Mouse (Mus musculus) limb, embryonic 11.5 days (tissue): ENCODE results near the gene Sult6b1. TPM values are rescaled to one million over a fixed set of nuclear protein-coding genes. Genes with fewer than 3 reads are reported as not detected.

Experiments used
- ATAC-seq: fragments of 200-750 bp; cut with Nextera tagmentation; 2 replicates; pipeline ENCODE4 v1.8.0; 2017; ENCODE audit warnings: low read depth; ENCODE audit not compliant: insufficient number of reproducible peaks, low FRiP score, low TSS enrichment
- DNase-seq: peaks from one replicate; pipeline ENCODE4 v3.0.0-alpha.2; 2015; ENCODE audit warnings: low spot score
- H3K27ac ChIP-seq: fragments of 300-500 bp; sonication (generic); replicated peaks from 2 replicates; pipeline ENCODE4 v1.5.1; 2014; ENCODE audit warnings: low read depth, mild to moderate bottlenecking, low read length
- H3K27me3 ChIP-seq: fragments of 300-500 bp; sonication (generic); 2 replicates; pipeline ENCODE4 v1.6.1; 2014; ENCODE audit warnings: mild to moderate bottlenecking, low read length, mixed read lengths; ENCODE audit not compliant: control insufficient read depth, insufficient read depth
- H3K36me3 ChIP-seq: fragments of 300-500 bp; sonication (generic); 2 replicates; pipeline ENCODE4 v1.6.1; 2014; ENCODE audit warnings: mild to moderate bottlenecking, low read length, moderate library complexity, mixed read lengths; ENCODE audit not compliant: control insufficient read depth, insufficient read depth
- H3K4me1 ChIP-seq: fragments of 300-500 bp; sonication (generic); 2 replicates; pipeline ENCODE4 v1.6.1; 2014; ENCODE audit warnings: low read length, mixed read lengths; ENCODE audit not compliant: control insufficient read depth, insufficient read depth
- H3K4me2 ChIP-seq: fragments of 300-500 bp; sonication (generic); 2 replicates; pipeline ENCODE4 v1.6.1; 2014; ENCODE audit warnings: low read depth, mild to moderate bottlenecking, moderate library complexity; ENCODE audit not compliant: severe bottlenecking
- H3K4me3 ChIP-seq: fragments of 300-500 bp; sonication (generic); 2 replicates; pipeline ENCODE4 v1.5.1; 2014; ENCODE audit warnings: low read depth, low read length
- H3K9ac ChIP-seq: fragments of 300-500 bp; sonication (generic); 2 replicates; pipeline ENCODE4 v1.6.1; 2014; ENCODE audit warnings: mild to moderate bottlenecking, low read length
- H3K9me3 ChIP-seq: fragments of 300-500 bp; sonication (generic); 2 replicates; pipeline ENCODE4 v1.6.1; 2016; ENCODE audit warnings: low read length; ENCODE audit not compliant: control insufficient read depth
- WGBS: fragments of 180-500 bp; shearing (Covaris S2); extraction: QIAGEN DNeasy Blood & Tissue Kit; methylation state at CpG from one replicate; pipeline ENCODE4 v1.1.7; 2014; 5-methylcytosine and 5-hydroxymethylcytosine counted together
- polyA plus RNA-seq: library from polyadenylated mRNA; unstranded; fragments of >200 nt; fragmentation: Nextera tagmentation; extraction: Ambion mirVana; gene quantifications from 2 replicates; pipeline ENCODE4 v1.2.1, GENCODE M21; 2014

The Sult6b1 gene
- polyA plus RNA-seq, 1 experiment from 2014 or later = 0.12 TPM

GRCm38 (mm10) chr17:78903158-78903557 is 3.6 kb downstream of the Sult6b1 start:
- Histone ChIP-seq H3K4me3 (no peak overlapping the region), H3K9me3 (no peaks in the 10 kb centered on the region), H3K27ac (no peak overlapping the region), H3K4me2 (no peak overlapping the region), H3K36me3 (no peaks in the 10 kb centered on the region), H3K9ac (no peak overlapping the region), H3K27me3 (no peaks in the 10 kb centered on the region), H3K4me1 (no peaks in the 10 kb centered on the region)
- no peak for ATAC-seq
- DNase-seq = no peak
- WGBS = 83% methylated on average over 2 of the region's 2 CpGs

- peak; percentile 39 for DNase-seq
- no peaks in the 10 kb centered on the region for H3K9me3 ChIP-seq
- H3K27ac ChIP-seq = no peak overlapping the region
- no peak for ATAC-seq
- no peaks in the 10 kb centered on the region for H3K4me1 ChIP-seq
- no peak overlapping the region for H3K4me2 ChIP-seq
- H3K9ac ChIP-seq = no peak overlapping the region
- no peaks in the 10 kb centered on the region for H3K27me3 ChIP-seq
- H3K36me3 ChIP-seq = no peaks in the 10 kb centered on the region
- 44% methylated on average over 8 of the region's 8 CpGs for WGBS
- H3K4me3 ChIP-seq = no peak overlapping the region
Observed at GRCm38 (mm10) chr17:78895394-78895793, 11.4 kb downstream of the Sult6b1 start.

GRCm38 (mm10) chr17:78894991-78895390 is 11.8 kb downstream of the Sult6b1 start:
- Histone ChIP-seq H3K4me3 (no peak overlapping the region), H3K9ac (no peak overlapping the region), H3K9me3 (no peaks in the 10 kb centered on the region), H3K36me3 (no peaks in the 10 kb centered on the region), H3K27ac (no peak overlapping the region), H3K27me3 (no peaks in the 10 kb centered on the region), H3K4me2 (no peak overlapping the region), H3K4me1 (no peaks in the 10 kb centered on the region)
- DNase-seq (no peak), ATAC-seq (no peak)
- 81% methylated on average over 7 of the region's 7 CpGs for WGBS

- 79% methylated on average over 9 of the region's 9 CpGs for WGBS
- no peak overlapping the region for H3K4me3 ChIP-seq
- DNase-seq (no peak), ATAC-seq (no peak)
- no peaks in the 10 kb centered on the region for H3K27me3 ChIP-seq
- no peak overlapping the region for H3K9ac ChIP-seq
- no peaks in the 10 kb centered on the region for H3K4me1 ChIP-seq
- no peak overlapping the region for H3K4me2 ChIP-seq
- H3K36me3 ChIP-seq = no peaks in the 10 kb centered on the region
- H3K9me3 ChIP-seq = no peaks in the 10 kb centered on the region
- no peak overlapping the region for H3K27ac ChIP-seq
Observed at GRCm38 (mm10) chr17:78891020-78891419, 15.8 kb downstream of the Sult6b1 start.

- H3K27ac ChIP-seq = no peak overlapping the region
- H3K27me3 ChIP-seq = no peaks in the 10 kb centered on the region
- ATAC-seq (no peak), DNase-seq (no peak)
- WGBS = 56% methylated on average over 3 of the region's 3 CpGs
- H3K9ac ChIP-seq = no peak overlapping the region
- H3K36me3 ChIP-seq = no peaks in the 10 kb centered on the region
- H3K4me2 ChIP-seq = no peak overlapping the region
- H3K9me3 ChIP-seq = no peaks in the 10 kb centered on the region
- H3K4me3 ChIP-seq = no peak overlapping the region
- no peaks in the 10 kb centered on the region for H3K4me1 ChIP-seq
Observed at GRCm38 (mm10) chr17:78889184-78889583, 17.6 kb downstream of the Sult6b1 start.

- ATAC-seq = no peak
- WGBS = 86% methylated on average over 4 of the region's 4 CpGs
- H3K27me3 ChIP-seq = no peaks in the 10 kb centered on the region
- no peak overlapping the region for H3K9ac ChIP-seq
- no peaks in the 10 kb centered on the region for H3K9me3 ChIP-seq
- no peak overlapping the region for H3K4me2 ChIP-seq
- H3K4me3 ChIP-seq = no peak overlapping the region
- no peaks in the 10 kb centered on the region for H3K4me1 ChIP-seq
- no peak for DNase-seq
- H3K36me3 ChIP-seq = no peaks in the 10 kb centered on the region
- H3K27ac ChIP-seq = no peak overlapping the region
Observed at GRCm38 (mm10) chr17:78888554-78888953, 18.2 kb downstream of the Sult6b1 start.

GRCm38 (mm10) chr17:78885286-78886065 is 21.3 kb downstream of the Sult6b1 start:
- WGBS = 83% methylated on average over 5 of the region's 5 CpGs
- DNase-seq (no peak), ATAC-seq (no peak)
- no peaks in the 10 kb centered on the region for H3K9me3 ChIP-seq
- H3K27ac ChIP-seq = no peak overlapping the region
- no peaks in the 10 kb centered on the region for H3K27me3 ChIP-seq
- no peak overlapping the region for H3K9ac ChIP-seq
- no peak overlapping the region for H3K4me2 ChIP-seq
- H3K36me3 ChIP-seq = no peaks in the 10 kb centered on the region
- H3K4me3 ChIP-seq = no peak overlapping the region
- H3K4me1 ChIP-seq = no peaks in the 10 kb centered on the region

- Histone ChIP-seq H3K4me1 (no peaks in the 10 kb centered on the region), H3K9ac (no peak overlapping the region), H3K4me2 (no peak overlapping the region), H3K27me3 (no peaks in the 10 kb centered on the region), H3K36me3 (no peaks in the 10 kb centered on the region), H3K9me3 (no peaks in the 10 kb centered on the region), H3K4me3 (no peak overlapping the region), H3K27ac (no peak overlapping the region)
- DNase-seq (no peak), ATAC-seq (no peak)
- WGBS = 90% methylated on average over 4 of the region's 4 CpGs
Observed at GRCm38 (mm10) chr17:78883291-78883690, 23.5 kb downstream of the Sult6b1 start.
